Mouse (Mus musculus) midbrain, embryonic 15.5 days (tissue): Measurements from ENCODE around the gene Prkar1b. TPM values are rescaled to one million over a fixed set of nuclear protein-coding genes. Genes with fewer than 3 reads are reported as not detected.
A peak's percentile ranks its signal among the peaks of the same experiment; 100 is the strongest.

ENCODE experiments used
- ATAC-seq: fragments of 200-750 bp; cut with Nextera tagmentation; replicated peaks from 2 replicates; pipeline ENCODE4 v1.8.0; 2017; ENCODE audit warnings: moderate TSS enrichment
- H3K27ac ChIP-seq: fragments of 300-500 bp; sonication (generic); 2 replicates; pipeline ENCODE4 v1.5.1; 2015; ENCODE audit warnings: mild to moderate bottlenecking, inconsistent platforms
- H3K27me3 ChIP-seq: fragments of 300-500 bp; sonication (generic); replicated peaks from 2 replicates; pipeline ENCODE4 v1.6.1; 2015; ENCODE audit warnings: inconsistent platforms
- H3K36me3 ChIP-seq: fragments of 300-500 bp; sonication (generic); replicated peaks from 2 replicates; pipeline ENCODE4 v1.6.1; 2015; ENCODE audit warnings: inconsistent platforms
- H3K4me1 ChIP-seq: fragments of 300-500 bp; sonication (generic); 2 replicates; pipeline ENCODE4 v1.6.1; 2015; ENCODE audit warnings: inconsistent platforms
- H3K4me2 ChIP-seq: fragments of 300-500 bp; sonication (generic); 2 replicates; pipeline ENCODE4 v1.6.1; 2015; ENCODE audit warnings: inconsistent platforms, mild to moderate bottlenecking, moderate library complexity
- H3K4me3 ChIP-seq: fragments of 300-500 bp; sonication (generic); 2 replicates; pipeline ENCODE4 v1.5.1; 2015; ENCODE audit warnings: mild to moderate bottlenecking, inconsistent platforms
- H3K9ac ChIP-seq: fragments of 300-500 bp; sonication (generic); 2 replicates; pipeline ENCODE4 v1.6.1; 2015; ENCODE audit warnings: mild to moderate bottlenecking, inconsistent platforms
- H3K9me3 ChIP-seq: fragments of 300-500 bp; sonication (generic); 2 replicates; pipeline ENCODE4 v1.6.1; 2016; ENCODE audit warnings: inconsistent platforms
- WGBS: fragments of 180-500 bp; shearing (Covaris S2); methylation state at CpG from one replicate; pipeline ENCODE4 v1.1.7; 2015; ENCODE audit warnings: mixed read lengths; 5-methylcytosine and 5-hydroxymethylcytosine counted together
- polyA plus RNA-seq: library from polyadenylated mRNA; unstranded; fragments of >200 nt; fragmentation: Nextera tagmentation; extraction: Ambion mirVana; gene quantifications from 2 replicates; pipeline ENCODE4 v1.2.1, GENCODE M21; 2015

The Prkar1b gene
- polyA plus RNA-seq, 1 experiment from 2014 or later: 316 TPM

DNA sequence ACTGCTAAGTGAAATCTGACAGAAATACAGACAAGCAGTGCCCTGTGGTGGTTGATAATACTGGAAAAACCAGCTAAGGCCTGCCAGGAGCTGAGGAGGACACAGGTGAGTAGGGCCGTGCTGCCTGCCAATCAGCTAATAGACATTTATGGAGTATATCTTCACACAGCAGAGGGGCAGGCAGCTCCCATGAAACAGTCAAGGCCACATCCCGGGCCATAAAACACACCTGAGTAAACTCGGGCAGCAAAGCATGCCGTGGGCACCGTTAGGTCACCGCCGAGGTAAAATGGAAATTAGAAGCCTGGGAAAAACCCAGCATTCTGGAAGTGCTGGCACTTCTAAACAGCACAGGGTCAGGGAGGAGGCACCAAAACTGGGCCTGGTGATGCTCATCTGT, 75.8 kb downstream of the Prkar1b start:
- no peak overlapping the region for H3K9ac ChIP-seq
- H3K4me3 ChIP-seq: no peak overlapping the region
- no peaks in the 10 kb centered on the region for H3K9me3 ChIP-seq
- WGBS: 94% methylated on average over 7 of the region's 7 CpGs
- H3K27ac ChIP-seq: no peak overlapping the region
- H3K4me1 ChIP-seq: peaks cover 23% of the 10 kb centered on the region
- H3K4me2 ChIP-seq: no peak overlapping the region
- no peak for ATAC-seq
- no peaks in the 10 kb centered on the region for H3K27me3 ChIP-seq
- H3K36me3 ChIP-seq: no peaks in the 10 kb centered on the region

DNA sequence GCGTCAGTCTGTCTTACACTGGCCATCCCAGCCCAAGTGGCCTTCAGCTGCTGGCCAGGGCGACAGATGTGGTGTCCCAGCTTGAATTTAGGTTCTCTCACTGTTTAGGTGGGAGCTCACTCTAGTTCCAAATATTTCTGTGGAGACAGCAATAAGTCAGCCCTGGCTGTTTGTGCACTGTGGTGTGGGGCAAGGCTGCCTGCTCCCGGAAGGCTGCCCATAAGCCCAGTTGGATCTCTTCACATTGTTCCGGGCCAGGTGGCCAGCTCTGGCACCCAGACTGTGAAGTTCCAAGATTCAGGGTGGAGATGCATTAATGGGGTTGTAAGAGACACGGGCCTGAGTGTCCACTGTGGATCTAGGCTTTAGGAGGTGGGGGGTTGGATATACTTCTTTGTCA, 76.9 kb downstream of the Prkar1b start:
- H3K36me3 ChIP-seq: no peaks in the 10 kb centered on the region
- no peaks in the 10 kb centered on the region for H3K27me3 ChIP-seq
- H3K4me1 ChIP-seq: peaks cover 18% of the 10 kb centered on the region
- H3K9ac ChIP-seq: no peak overlapping the region
- H3K4me2 ChIP-seq: no peak overlapping the region
- ATAC-seq: no peak
- H3K9me3 ChIP-seq: no peaks in the 10 kb centered on the region
- no peak overlapping the region for H3K4me3 ChIP-seq
- 92% methylated on average over 5 of the region's 5 CpGs for WGBS
- no peak overlapping the region for H3K27ac ChIP-seq

DNA sequence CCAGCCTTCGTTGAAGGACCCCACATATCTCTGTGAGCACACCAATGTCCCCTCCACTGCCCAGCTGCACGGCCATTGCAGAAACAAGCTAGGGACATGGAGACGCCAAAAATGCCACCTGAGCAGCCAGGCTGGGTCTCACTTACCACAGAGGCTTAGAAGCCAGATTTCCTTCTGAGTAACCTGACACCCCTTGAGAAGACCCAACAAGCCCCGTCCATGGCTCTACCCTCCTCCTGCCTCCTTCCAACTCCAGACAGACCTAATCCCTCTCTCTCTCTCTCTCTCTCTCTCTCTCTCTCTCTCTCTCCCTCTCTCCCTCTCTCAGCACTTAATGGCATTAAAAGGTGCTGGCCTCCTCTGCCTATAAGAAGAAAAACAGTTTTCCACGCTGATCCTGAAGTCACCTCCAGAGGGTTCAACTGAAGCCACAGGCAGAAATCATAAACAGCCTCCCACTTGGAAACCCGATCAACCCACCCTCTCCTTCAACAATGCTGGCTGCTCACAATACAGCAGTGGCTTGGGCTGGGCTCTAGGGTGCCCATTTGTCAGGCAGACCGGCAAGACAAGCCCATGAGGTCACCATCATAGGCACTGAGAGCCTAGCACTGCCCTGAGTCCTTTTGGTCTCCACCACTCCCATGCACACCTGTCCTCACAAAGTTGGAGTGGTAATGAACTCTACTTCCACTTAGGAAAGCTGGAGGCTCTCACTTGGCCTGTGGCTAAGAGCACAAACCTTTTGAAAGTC, 82.8 kb downstream of the Prkar1b start:
- H3K36me3 ChIP-seq: no peaks in the 10 kb centered on the region
- no peak overlapping the region for H3K27ac ChIP-seq
- no peak for ATAC-seq
- no peak overlapping the region for H3K4me3 ChIP-seq
- no peaks in the 10 kb centered on the region for H3K4me1 ChIP-seq
- H3K27me3 ChIP-seq: no peaks in the 10 kb centered on the region
- 55% methylated on average over 7 of the region's 7 CpGs for WGBS
- H3K9me3 ChIP-seq: no peaks in the 10 kb centered on the region
- H3K9ac ChIP-seq: no peak overlapping the region
- no peak overlapping the region for H3K4me2 ChIP-seq

GRCm38 (mm10) chr5:139064611-139065010, 85.2 kb downstream of the Prkar1b start:
- no peak for ATAC-seq
- Histone ChIP-seq H3K27me3 (no peaks in the 10 kb centered on the region), H3K36me3 (no peaks in the 10 kb centered on the region), H3K4me2 (no peak overlapping the region), H3K9me3 (no peaks in the 10 kb centered on the region), H3K27ac (no peak overlapping the region), H3K4me3 (no peak overlapping the region), H3K4me1 (no peaks in the 10 kb centered on the region), H3K9ac (no peak overlapping the region)
- 63% methylated on average over 5 of the region's 5 CpGs for WGBS

DNA sequence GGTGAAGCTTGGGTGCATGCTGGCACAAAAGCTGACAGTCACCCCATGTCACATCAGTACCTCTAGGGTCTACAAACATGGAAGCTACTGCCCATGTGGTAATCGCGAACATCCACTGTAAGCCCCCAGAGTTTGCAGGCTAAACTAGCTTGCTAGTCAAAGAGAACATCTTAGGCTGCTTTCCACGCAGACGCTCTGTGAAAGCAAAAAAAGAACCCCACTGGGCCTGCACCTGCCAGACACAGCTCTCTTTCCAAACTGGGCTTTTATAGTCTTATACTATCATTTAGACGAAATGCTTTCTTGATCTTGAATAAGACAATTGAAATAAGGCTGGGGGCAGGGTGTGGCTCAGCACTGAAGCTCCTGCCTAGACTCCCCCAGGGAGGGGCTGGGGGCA, 88.1 kb downstream of the Prkar1b start:
- H3K9ac ChIP-seq: no peak overlapping the region
- no peaks in the 10 kb centered on the region for H3K27me3 ChIP-seq
- H3K4me2 ChIP-seq: no peak overlapping the region
- 66% methylated on average over 5 of the region's 5 CpGs for WGBS
- H3K36me3 ChIP-seq: no peaks in the 10 kb centered on the region
- H3K27ac ChIP-seq: no peak overlapping the region
- no peaks in the 10 kb centered on the region for H3K9me3 ChIP-seq
- no peak overlapping the region for H3K4me3 ChIP-seq
- no peak for ATAC-seq
- H3K4me1 ChIP-seq: no peaks in the 10 kb centered on the region

DNA sequence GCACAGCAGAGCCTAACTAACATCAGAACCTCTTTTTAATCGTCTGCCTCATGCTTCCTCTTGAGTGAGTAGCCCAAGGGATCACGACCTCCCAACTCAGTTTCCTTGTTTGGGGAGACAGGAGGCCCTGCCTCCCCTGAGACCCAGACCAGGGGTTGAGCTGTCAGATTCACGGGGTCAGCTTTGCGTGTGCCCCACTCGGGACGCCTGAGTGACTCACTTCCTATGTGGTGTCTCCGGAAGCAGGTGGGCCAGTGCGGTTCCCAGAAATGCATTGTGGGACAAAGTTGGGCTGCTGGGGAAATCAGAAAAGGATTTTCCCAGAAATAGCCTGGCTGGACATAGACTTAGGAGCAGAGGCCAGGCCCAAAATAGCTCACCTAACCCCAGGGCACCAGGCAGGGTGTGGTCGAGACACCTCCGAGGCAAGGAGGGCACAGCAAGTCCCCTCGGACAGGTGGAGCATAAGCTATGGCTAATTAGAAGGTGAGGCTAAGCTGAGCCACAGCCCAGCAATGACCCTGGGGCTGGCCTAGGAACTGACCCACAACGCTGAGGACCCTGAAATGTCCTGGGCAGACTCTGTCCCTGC, 89.2 kb downstream of the Prkar1b start:
- Histone ChIP-seq H3K4me1 (no peaks in the 10 kb centered on the region), H3K27ac (no peak overlapping the region), H3K9ac (no peak overlapping the region), H3K4me3 (no peak overlapping the region), H3K9me3 (no peaks in the 10 kb centered on the region), H3K36me3 (no peaks in the 10 kb centered on the region), H3K4me2 (no peak overlapping the region), H3K27me3 (no peaks in the 10 kb centered on the region)
- 84% methylated on average over 12 of the region's 12 CpGs for WGBS
- ATAC-seq: no peak

- Histone ChIP-seq H3K4me1 (no peaks in the 10 kb centered on the region), H3K36me3 (no peaks in the 10 kb centered on the region; the same call in 1 of the 2 replicates), H3K9me3 (no peaks in the 10 kb centered on the region), H3K4me3 (no peak overlapping the region), H3K9ac (no peak overlapping the region), H3K27ac (no peak overlapping the region), H3K27me3 (no peaks in the 10 kb centered on the region), H3K4me2 (no peak overlapping the region)
- 82% methylated on average over 10 of the region's 10 CpGs for WGBS
- no peak for ATAC-seq
Measured at GRCm38 (mm10) chr5:139053176-139053575, 96.6 kb downstream of the Prkar1b start.

- ATAC-seq: 0 out of 2 replicates have a peak, but pooled peaks have one; percentile 56
- Histone ChIP-seq H3K4me1 (0 out of 2 replicates have a peak, but pooled peaks cover 6% of the 10 kb centered on the region), H3K4me2 (no peak overlapping the region), H3K9ac (no peak overlapping the region), H3K9me3 (no peaks in the 10 kb centered on the region), H3K4me3 (no peak overlapping the region), H3K27ac (no peak overlapping the region), H3K36me3 (no peaks in the 10 kb centered on the region; the same call in 1 of the 2 replicates), H3K27me3 (no peaks in the 10 kb centered on the region)
- WGBS: 65% methylated on average over 18 of the region's 18 CpGs
Measured at GRCm38 (mm10) chr5:139051276-139051675, 98.5 kb downstream of the Prkar1b start.

DNA sequence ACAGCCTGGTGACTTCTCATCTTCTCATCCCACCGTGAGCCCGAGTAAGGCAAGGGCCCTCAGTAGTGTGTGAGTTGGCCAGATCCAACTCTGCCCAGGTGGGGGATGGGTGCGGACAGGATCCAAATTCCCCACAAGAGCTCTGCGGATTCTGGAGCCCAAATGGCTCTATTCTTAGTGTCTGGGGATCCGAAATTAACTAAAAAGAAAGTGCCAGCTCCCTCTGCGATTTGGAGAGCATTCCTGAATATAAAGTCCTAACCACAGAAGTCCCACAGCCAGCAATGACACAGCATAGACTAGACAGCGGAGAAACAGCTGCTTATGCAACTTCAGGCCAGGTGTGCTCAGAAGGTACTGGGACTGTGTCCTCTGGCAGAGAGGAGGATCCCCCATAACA, 100.4 kb downstream of the Prkar1b start:
- Histone ChIP-seq H3K4me3 (no peak overlapping the region), H3K27ac (no peak overlapping the region), H3K27me3 (no peaks in the 10 kb centered on the region), H3K36me3 (peaks cover 4% of the 10 kb centered on the region; the same call in 1 of the 2 replicates), H3K4me1 (0 out of 2 replicates have a peak, but pooled peaks cover 6% of the 10 kb centered on the region), H3K4me2 (no peak overlapping the region), H3K9ac (no peak overlapping the region), H3K9me3 (no peaks in the 10 kb centered on the region)
- no peak for ATAC-seq
- 84% methylated on average over 7 of the region's 7 CpGs for WGBS

- Histone ChIP-seq H3K9ac (no peak overlapping the region), H3K27me3 (no peaks in the 10 kb centered on the region), H3K36me3 (peaks cover 10% of the 10 kb centered on the region; the same call in 1 of the 2 replicates), H3K4me3 (no peak overlapping the region), H3K4me2 (no peak overlapping the region), H3K4me1 (0 out of 2 replicates have a peak, but pooled peaks cover 6% of the 10 kb centered on the region), H3K9me3 (no peaks in the 10 kb centered on the region), H3K27ac (no peak overlapping the region)
- WGBS: 29% methylated on average over 2 of the region's 2 CpGs
- ATAC-seq: no peak
Measured at GRCm38 (mm10) chr5:139047171-139047570, 102.6 kb downstream of the Prkar1b start.

- Histone ChIP-seq H3K4me2 (no peak overlapping the region), H3K9me3 (no peaks in the 10 kb centered on the region), H3K4me3 (no peak overlapping the region), H3K27me3 (no peaks in the 10 kb centered on the region), H3K36me3 (peaks cover 14% of the 10 kb centered on the region), H3K27ac (no peak overlapping the region), H3K4me1 (0 out of 2 replicates have a peak, but pooled peaks cover 6% of the 10 kb centered on the region), H3K9ac (no peak overlapping the region)
- WGBS: 82% methylated on average over 5 of the region's 5 CpGs
- ATAC-seq: no peak
Measured at GRCm38 (mm10) chr5:139046636-139047035, 103.2 kb downstream of the Prkar1b start.

GRCm38 (mm10) chr5:139043546-139043945, 106.3 kb downstream of the Prkar1b start:
- 80% methylated on average over 4 of the region's 4 CpGs for WGBS
- no peak overlapping the region for H3K4me3 ChIP-seq
- ATAC-seq: no peak
- no peak overlapping the region for H3K4me2 ChIP-seq
- H3K9me3 ChIP-seq: no peaks in the 10 kb centered on the region
- H3K27me3 ChIP-seq: no peaks in the 10 kb centered on the region
- 0 out of 2 replicates have a peak, but pooled peaks cover 6% of the 10 kb centered on the region for H3K4me1 ChIP-seq
- H3K27ac ChIP-seq: no peak overlapping the region
- H3K9ac ChIP-seq: no peak overlapping the region
- H3K36me3 ChIP-seq: peaks cover 20% of the 10 kb centered on the region

DNA sequence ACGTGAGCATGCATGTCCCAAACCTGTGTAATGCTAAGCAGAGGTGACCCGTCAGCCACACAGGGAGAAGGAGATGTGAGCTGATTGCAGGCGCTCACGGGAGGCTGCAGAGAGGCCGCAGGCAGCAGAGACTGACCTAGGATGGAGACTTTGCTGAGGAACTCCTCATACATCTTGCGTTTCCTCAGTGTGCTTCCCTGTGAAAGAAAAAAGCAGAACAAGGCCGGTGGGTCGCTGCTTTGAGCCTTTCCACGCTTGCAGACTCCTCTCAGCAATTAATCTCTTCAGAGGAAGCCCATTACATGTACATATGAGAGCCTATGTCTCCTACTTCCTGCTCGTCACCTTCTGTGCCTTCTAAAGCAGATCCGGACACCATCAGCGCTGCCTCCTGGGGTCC, 107.5 kb downstream of the Prkar1b start:
- Histone ChIP-seq H3K4me1 (0 out of 2 replicates have a peak, but pooled peaks cover 2% of the 10 kb centered on the region), H3K27me3 (no peaks in the 10 kb centered on the region), H3K27ac (no peak overlapping the region), H3K9me3 (no peaks in the 10 kb centered on the region), H3K4me3 (no peak overlapping the region), H3K36me3 (peaks cover 26% of the 10 kb centered on the region), H3K9ac (no peak overlapping the region), H3K4me2 (no peak overlapping the region)
- WGBS: 78% methylated on average over 12 of the region's 12 CpGs
- ATAC-seq: no peak
